Mouse (Mus musculus): ENCODE data around the gene Ntng1.
"Not testable (repeated sequence)": the region's sequence is repeated elsewhere in the genome, so short reads cannot be mapped to it uniquely, and the experiment has no call there.

The Ntng1 gene

GRCm38 (mm10) chr3:109782289-109782951 is 361.4 kb downstream of the Ntng1 start:
- peak; percentile 45 for DNase-seq (ENCODE audit: low spot score)

- no peak for DNase-seq (ENCODE audit: low spot score)
Observed at GRCm38 (mm10) chr3:109781917-109782288, 361.9 kb downstream of the Ntng1 start.

GRCm38 (mm10) chr3:109775200-109775599 is 368.6 kb downstream of the Ntng1 start:
- no peak for DNase-seq (ENCODE audit: low spot score)

GRCm38 (mm10) chr3:109772120-109772519 is 371.7 kb downstream of the Ntng1 start:
- DNase-seq (ENCODE audit: low spot score): no peak

- DNase-seq (ENCODE audit: low spot score): no peak
Observed at GRCm38 (mm10) chr3:109766939-109767338, 376.9 kb downstream of the Ntng1 start.

- no peak for DNase-seq (ENCODE audit: low spot score)
Observed at GRCm38 (mm10) chr3:109765608-109766007, 378.2 kb downstream of the Ntng1 start.

GRCm38 (mm10) chr3:109765141-109765540 is 378.7 kb downstream of the Ntng1 start:
- no peak for DNase-seq (ENCODE audit: low spot score)

- no peak for DNase-seq (ENCODE audit: low spot score)
Observed at GRCm38 (mm10) chr3:109756426-109756825, 387.4 kb downstream of the Ntng1 start.

GRCm38 (mm10) chr3:109747593-109747992 is 396.2 kb downstream of the Ntng1 start:
- DNase-seq (ENCODE audit: low spot score): not testable (repeated sequence)

GRCm38 (mm10) chr3:109740466-109741102 is 403.2 kb downstream of the Ntng1 start:
- DNase-seq (ENCODE audit: low spot score): no peak

- no peak for DNase-seq (ENCODE audit: low spot score)
Observed at GRCm38 (mm10) chr3:109732327-109733182, 411.3 kb downstream of the Ntng1 start.

- DNase-seq (ENCODE audit: low spot score): no peak
Observed at GRCm38 (mm10) chr3:109731592-109732230, 412.1 kb downstream of the Ntng1 start.

All from layer of hippocampus, adult 9-10 months (tissue).